Mouse (Mus musculus) myocyte (in vitro differentiated cells): ENCODE results near the gene E2f4. TPM values are rescaled to one million over a fixed set of nuclear protein-coding genes. Genes with fewer than 3 reads are reported as not detected.
A peak's percentile ranks its signal among the peaks of the same experiment; 100 is the strongest.

Experiments
- H3K27me3 ChIP-seq: one replicate; pipeline ENCODE4 v1.6.1; 2011; ENCODE audit not compliant: control insufficient read depth, insufficient read depth, insufficient read length
- H3K36me3 ChIP-seq: one replicate; pipeline ENCODE4 v1.6.1; 2011; ENCODE audit not compliant: control insufficient read depth, insufficient read depth
- H3K4me2 ChIP-seq: one replicate; pipeline ENCODE4 v1.6.1; 2011; ENCODE audit warnings: low read depth, control low read depth
- H3K4me3 ChIP-seq: one replicate; pipeline ENCODE4 v1.5.1; 2011; ENCODE audit warnings: mild to moderate bottlenecking, control low read depth, moderate library complexity
- H3K79me2 ChIP-seq: one replicate; pipeline ENCODE4 v1.6.1; 2011; ENCODE audit not compliant: control insufficient read depth, insufficient read depth
- H3ac ChIP-seq: one replicate; pipeline ENCODE4 v1.6.1; 2011; ENCODE audit not compliant: control insufficient read depth, insufficient read length
- CEBPB ChIP-seq: IDR thresholded peaks from 2 replicates; pipeline ENCODE4 v1.6.1; 2011; ENCODE audit warnings: mild to moderate bottlenecking, moderate library complexity; ENCODE audit not compliant: poor library complexity, insufficient read depth, severe bottlenecking
- E2F4 ChIP-seq: IDR thresholded peaks from one replicate; pipeline ENCODE4 v1.6.1; 2011; ENCODE audit warnings: mild to moderate bottlenecking, control low read depth, moderate library complexity; ENCODE audit not compliant: insufficient read depth
- MAX ChIP-seq: IDR thresholded peaks from one replicate; pipeline ENCODE4 v1.6.1; 2011; ENCODE audit warnings: low read depth, mild to moderate bottlenecking, control low read depth
- MYOD1 ChIP-seq, 3 experiments: IDR thresholded peaks; one replicate each; pipeline ENCODE4 v1.6.1; 2011; ENCODE audit warnings: control low read depth in 2 of 3, low read depth in 2 of 3, mild to moderate bottlenecking in 2 of 3, moderate library complexity in 1 of 3; ENCODE audit not compliant: insufficient read length in 2 of 3, control insufficient read depth in 1 of 3
- MYOG ChIP-seq, 3 experiments: IDR thresholded peaks; one replicate each; pipeline ENCODE4 v1.6.1; 2011; ENCODE audit warnings: control low read depth in 2 of 3, low read depth in 2 of 3, mild to moderate bottlenecking in 2 of 3; ENCODE audit not compliant: insufficient read length in 2 of 3, control insufficient read depth in 1 of 3, insufficient read depth in 1 of 3
- POLR2A ChIP-seq: IDR thresholded peaks from one replicate; pipeline ENCODE4 v1.6.1; 2011; ENCODE audit warnings: low read depth, mild to moderate bottlenecking, control low read depth, moderate library complexity; ENCODE audit not compliant: insufficient read length
- POLR2AphosphoS2 ChIP-seq: IDR thresholded peaks from one replicate; pipeline ENCODE4 v1.6.1; 2011; ENCODE audit warnings: low read depth, control low read depth; ENCODE audit not compliant: insufficient read length
- REST ChIP-seq: IDR thresholded peaks from one replicate; pipeline ENCODE4 v1.6.1; 2011; ENCODE audit warnings: mild to moderate bottlenecking, control low read depth, moderate library complexity; ENCODE audit not compliant: insufficient read depth, insufficient read length
- SRF ChIP-seq: IDR thresholded peaks from one replicate; pipeline ENCODE4 v1.6.1; 2011; ENCODE audit warnings: low read depth; ENCODE audit not compliant: control insufficient read depth, insufficient read length
- TCF12 ChIP-seq: IDR thresholded peaks from one replicate; pipeline ENCODE4 v1.6.1; 2011; ENCODE audit warnings: mild to moderate bottlenecking, control low read depth; ENCODE audit not compliant: poor library complexity, insufficient read depth, severe bottlenecking
- TCF3 ChIP-seq: IDR thresholded peaks from one replicate; pipeline ENCODE4 v1.6.1; 2011; ENCODE audit warnings: low read depth, control low read depth; ENCODE audit not compliant: insufficient read length
- USF1 ChIP-seq: IDR thresholded peaks from one replicate; pipeline ENCODE4 v1.6.1; 2011; ENCODE audit warnings: low read depth, mild to moderate bottlenecking, control low read depth, moderate library complexity
- polyA plus RNA-seq: library from polyadenylated mRNA; unstranded; fragments of >200 nt; fragmentation: generic; extraction: Trizol; gene quantifications from one replicate; pipeline ENCODE4 v1.2.1, GENCODE M21; 2012; ENCODE audit warnings: missing spikeins

The E2f4 gene
- polyA plus RNA-seq, 1 experiment, result 59.7 TPM

DNA sequence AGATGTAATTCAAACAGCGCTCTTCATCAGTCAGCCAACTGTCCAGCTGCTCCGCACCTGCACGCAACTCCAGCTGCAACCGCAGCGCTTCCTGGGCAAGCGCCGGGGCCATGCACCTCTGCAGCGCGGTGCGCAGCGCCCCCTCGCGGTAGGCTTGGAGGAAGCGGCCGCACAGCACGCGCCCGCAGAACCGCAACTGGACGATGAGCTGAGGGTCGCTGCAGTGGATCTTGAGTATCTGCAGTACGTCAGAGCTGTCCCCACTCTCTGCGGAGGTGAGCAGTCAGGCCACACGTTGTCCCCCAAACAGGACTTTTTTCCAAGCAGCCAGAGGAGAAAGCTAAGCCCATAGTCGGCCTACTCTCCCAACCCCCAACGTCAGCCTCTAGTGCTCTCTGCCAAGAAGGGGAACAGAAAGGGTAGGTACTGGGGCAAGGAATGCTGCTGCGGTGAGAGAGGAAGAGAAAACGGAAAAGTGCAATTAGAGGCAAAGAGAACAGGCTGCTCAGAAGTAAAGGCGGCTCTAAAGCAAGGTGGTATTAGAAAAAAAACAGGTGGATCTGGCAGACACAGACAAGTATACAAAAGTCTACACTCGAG, 37.6 kb upstream of the E2f4 start:
- Histone ChIP-seq H3K4me3 (no peak overlapping the region), H3K4me2 (no peak overlapping the region), H3K79me2 (peaks cover 4% of the 10 kb centered on the region), H3K36me3 (no peaks in the 10 kb centered on the region), H3ac (no peak overlapping the region), H3K27me3 (no peaks in the 10 kb centered on the region)
- TF ChIP-seq MYOD1 (IDR thresholded peaks at IDR 0.05; ENCODE audit: control insufficient read depth in 1 of 3, insufficient read length in 2 of 3, low read depth in 2 of 3) (no peak), MYOG (IDR thresholded peaks at IDR 0.05; ENCODE audit: control insufficient read depth in 1 of 3, insufficient read depth in 1 of 3, insufficient read length in 2 of 3, low read depth in 2 of 3) (no peak), REST (no peak), TCF12 (no peak), E2F4 (no peak), POLR2A (no peak), MAX (no peak), CEBPB (no peak), TCF3 (no peak), POLR2AphosphoS2 (no peak), USF1 (no peak), SRF (no peak)

DNA sequence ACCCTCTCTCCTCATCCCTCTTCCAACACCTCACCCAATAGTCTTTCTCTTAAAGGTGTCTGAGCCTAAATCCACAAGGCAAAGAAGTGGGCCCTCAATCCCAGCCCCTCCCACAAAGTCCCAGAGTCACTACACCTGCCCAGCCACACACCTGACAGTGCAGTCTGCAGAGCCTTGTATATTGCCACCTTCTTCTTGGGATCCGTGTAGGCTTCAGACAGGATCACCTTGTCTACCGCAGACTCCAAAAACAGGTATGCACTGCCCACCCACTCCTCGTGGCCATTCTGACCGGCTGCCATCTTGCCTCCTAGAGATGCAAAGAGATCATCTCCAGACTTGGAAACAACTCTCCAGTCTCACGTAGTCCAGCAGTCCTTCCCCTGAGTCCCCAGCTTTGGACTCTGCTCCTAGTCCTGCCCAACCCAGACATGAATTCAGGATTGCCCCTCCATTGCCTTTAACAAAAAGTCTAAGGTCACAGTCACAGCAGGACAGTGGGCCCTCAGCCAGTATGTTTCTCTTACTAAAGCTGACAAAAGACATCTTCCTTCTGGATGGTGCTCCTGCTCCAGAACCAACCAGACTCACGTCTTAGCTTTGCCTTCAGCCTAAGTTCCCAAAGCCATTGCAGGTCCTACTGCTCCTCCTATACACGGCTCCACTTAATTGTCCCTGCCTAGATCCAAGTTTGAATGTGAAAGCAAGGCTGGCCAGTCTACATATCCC, 36.9 kb upstream of the E2f4 start:
- no peak overlapping the region for H3ac ChIP-seq
- peaks cover 4% of the 10 kb centered on the region for H3K79me2 ChIP-seq
- no peak overlapping the region for H3K4me2 ChIP-seq
- H3K27me3 ChIP-seq, result no peaks in the 10 kb centered on the region
- no peak for TF ChIP-seq USF1
- no peak for TF ChIP-seq CEBPB
- H3K4me3 ChIP-seq, result no peak overlapping the region
- H3K36me3 ChIP-seq, result no peaks in the 10 kb centered on the region

DNA sequence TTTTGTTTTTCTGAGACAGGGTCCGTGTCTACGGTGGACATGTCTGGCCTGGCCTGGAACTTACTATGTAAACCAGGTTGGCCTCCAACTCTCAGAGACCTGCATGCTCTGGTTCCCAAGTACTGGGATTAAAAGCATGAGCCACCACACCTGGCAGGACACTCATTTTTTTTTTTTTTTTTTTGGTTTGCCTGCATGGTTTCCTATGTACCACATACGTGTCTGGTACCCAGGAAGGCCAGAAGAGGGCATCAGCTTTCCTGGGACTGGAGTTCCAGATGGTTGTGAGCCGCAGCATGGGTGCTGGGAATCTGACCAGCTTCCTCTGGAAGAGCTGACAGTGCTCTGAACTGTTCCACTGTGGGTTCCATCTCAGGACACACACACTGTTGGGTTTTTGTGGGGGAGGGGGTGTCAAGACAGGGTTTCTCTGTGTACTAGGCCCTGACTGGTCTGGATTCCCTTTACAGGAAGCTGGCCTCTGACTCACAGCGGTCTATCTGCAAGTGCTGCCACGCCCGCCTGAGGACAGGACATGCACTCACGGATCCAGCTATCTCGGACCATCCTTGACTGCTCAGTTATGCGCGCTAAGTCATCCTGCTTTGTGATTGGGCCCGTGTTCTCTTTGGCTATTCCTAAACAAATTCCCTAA, 36.0 kb upstream of the E2f4 start:
- H3ac ChIP-seq, result no peak overlapping the region
- H3K79me2 ChIP-seq, result peaks cover 4% of the 10 kb centered on the region
- H3K27me3 ChIP-seq, result no peaks in the 10 kb centered on the region
- H3K36me3 ChIP-seq, result no peaks in the 10 kb centered on the region
- H3K4me3 ChIP-seq, result no peak overlapping the region
- H3K4me2 ChIP-seq, result no peak overlapping the region
- TF ChIP-seq MYOG (IDR thresholded peaks at IDR 0.05; ENCODE audit: control insufficient read depth in 1 of 3, insufficient read depth in 1 of 3, insufficient read length in 2 of 3, low read depth in 2 of 3) (no peak), MAX (no peak), POLR2AphosphoS2 (no peak), REST (no peak), POLR2A (no peak), USF1 (no peak), MYOD1 (IDR thresholded peaks at IDR 0.05; ENCODE audit: control insufficient read depth in 1 of 3, insufficient read length in 2 of 3, low read depth in 2 of 3) (no peak), TCF3 (no peak), SRF (no peak), TCF12 (no peak), CEBPB (no peak), E2F4 (no peak)

DNA sequence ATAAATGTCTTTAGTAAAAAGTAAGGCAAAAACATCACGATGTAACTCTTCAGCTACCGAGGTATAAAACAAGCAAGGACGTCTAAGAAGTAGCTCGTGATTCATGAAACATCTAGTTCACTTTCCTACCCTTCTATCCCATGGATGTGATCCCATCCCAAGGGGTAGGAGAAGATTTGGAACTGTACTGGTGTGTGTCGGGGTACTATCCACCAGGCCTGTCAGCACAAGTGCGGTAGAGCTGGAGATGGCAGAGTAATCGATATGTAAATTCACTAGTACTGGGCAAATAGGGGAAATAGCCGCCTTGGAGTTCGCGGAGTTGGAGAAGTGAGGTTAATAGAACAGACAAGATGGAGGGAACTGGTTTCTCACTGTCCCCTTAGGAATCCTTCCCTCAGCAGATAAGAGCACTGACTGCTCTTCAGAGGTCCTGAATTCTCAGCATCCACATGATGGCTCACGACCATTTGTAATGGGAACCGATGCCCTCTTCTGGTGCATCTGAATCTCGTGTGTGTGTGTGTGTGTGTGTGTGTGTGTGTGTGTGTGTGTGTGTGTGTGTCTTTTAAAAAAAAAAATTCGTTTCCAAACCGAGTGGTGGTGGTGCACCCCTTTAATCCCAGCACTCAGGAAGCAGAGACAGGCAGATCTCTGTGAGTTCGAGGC, 34.1 kb upstream of the E2f4 start:
- no peaks in the 10 kb centered on the region for H3K36me3 ChIP-seq
- TF ChIP-seq MYOG (IDR thresholded peaks at IDR 0.05; ENCODE audit: control insufficient read depth in 1 of 3, insufficient read depth in 1 of 3, insufficient read length in 2 of 3, low read depth in 2 of 3) (no peak), CEBPB (no peak), TCF12 (no peak), POLR2A (no peak), USF1 (no peak), MYOD1 (IDR thresholded peaks at IDR 0.05; ENCODE audit: control insufficient read depth in 1 of 3, insufficient read length in 2 of 3, low read depth in 2 of 3) (no peak), TCF3 (no peak), POLR2AphosphoS2 (no peak)
- no peak overlapping the region for H3ac ChIP-seq
- H3K4me3 ChIP-seq, result peak overlapping the region; percentile 62
- no peaks in the 10 kb centered on the region for H3K27me3 ChIP-seq
- peaks cover 4% of the 10 kb centered on the region for H3K79me2 ChIP-seq
- H3K4me2 ChIP-seq, result peak overlapping the region; percentile 72
